Mouse (Mus musculus) T-cell, adult 2 months (primary cell): ENCODE results near the gene Krtap4-2.
"Not testable (repeated sequence)": the region's sequence is repeated elsewhere in the genome, so short reads cannot be mapped to it uniquely, and the experiment has no call there.

Source experiments
- DNase-seq: peaks from one replicate; pipeline ENCODE4 v3.0.0; 2022; ENCODE audit warnings: low spot score

Gene Krtap4-2

GRCm38 (mm10) chr11:99634653-99635134 is at the start of gene Krtap4-2:
TSS of gene Krtap4-2 (minus strand) at chr11:99635084.
- no peak for DNase-seq

DNA sequence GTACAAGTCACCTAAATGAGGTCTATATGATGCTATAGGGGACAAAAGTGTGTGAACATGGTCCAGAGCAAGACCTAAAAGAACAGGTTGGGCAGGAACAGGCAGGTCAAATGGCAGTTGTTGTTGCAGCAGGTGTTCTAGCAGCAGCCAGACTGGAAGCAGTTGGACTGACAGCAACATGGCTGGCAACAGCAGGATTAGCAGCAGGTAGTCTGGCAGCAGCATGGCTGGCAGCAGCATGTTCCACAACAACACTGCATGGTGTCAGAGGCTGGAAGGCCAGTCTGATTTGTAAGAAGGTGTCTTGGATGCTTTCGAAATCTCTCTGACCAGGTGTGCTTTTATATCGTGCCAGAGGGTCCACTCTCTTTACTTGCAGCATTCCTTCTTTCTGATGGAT is 48.6 kb upstream of the Krtap4-2 start:
- no peak for DNase-seq

DNA sequence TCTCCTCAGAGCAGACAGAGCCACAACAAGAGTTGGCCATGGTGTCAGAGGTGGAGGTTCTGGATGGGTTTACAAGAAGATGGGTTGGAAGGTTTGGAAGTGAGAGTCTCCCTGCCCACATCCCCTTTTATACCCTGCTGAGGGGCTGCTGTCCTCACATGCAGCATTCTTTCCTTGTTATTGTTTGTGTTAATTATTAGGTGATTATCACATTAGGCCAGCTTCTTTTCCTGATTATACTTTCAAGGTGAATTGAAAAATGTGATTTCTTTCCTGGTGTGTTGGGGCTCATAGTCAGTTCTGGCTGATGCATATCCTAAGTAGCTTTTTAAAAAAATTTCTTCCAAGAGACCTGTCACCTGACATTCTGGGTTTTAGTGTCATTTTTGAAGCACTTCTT is 31.0 kb upstream of the Krtap4-2 start, which contains the start of gene Krtap4-6:
Krtap4-6 (minus strand) TSS at position 101 of the 400 bp plus-strand sequence.
- no peak for DNase-seq

DNA sequence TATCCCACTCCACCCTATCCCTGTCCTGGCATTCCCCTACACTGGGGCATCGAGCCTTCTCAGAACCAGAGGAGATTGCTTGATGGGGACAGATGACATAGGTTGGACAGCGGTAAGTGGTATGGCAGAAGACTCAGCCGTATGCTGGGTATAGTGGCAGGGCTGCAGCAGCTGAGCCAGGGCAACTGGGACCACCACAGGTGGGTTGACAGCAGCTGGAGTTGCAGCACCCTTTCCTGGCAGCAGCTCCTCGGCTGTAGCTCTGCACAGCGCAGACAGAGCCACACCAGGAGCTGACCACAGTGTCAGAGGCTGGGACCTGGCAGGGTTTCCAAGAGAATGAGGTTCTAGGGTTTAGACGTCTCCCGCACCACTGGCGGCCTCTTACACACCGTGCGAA is 27.9 kb upstream of the Krtap4-2 start:
- DNase-seq: no peak

GRCm38 (mm10) chr11:99659256-99659655 is 24.4 kb upstream of the Krtap4-2 start:
- no peak for DNase-seq

- not testable (repeated sequence) for DNase-seq
These were observed 23.7 kb upstream of the Krtap4-2 start, which contains the start of gene Gm11563 for GRCm38 (mm10) chr11:99658467-99659010. TSS of gene Gm11563 (minus strand) at chr11:99658960.

DNA sequence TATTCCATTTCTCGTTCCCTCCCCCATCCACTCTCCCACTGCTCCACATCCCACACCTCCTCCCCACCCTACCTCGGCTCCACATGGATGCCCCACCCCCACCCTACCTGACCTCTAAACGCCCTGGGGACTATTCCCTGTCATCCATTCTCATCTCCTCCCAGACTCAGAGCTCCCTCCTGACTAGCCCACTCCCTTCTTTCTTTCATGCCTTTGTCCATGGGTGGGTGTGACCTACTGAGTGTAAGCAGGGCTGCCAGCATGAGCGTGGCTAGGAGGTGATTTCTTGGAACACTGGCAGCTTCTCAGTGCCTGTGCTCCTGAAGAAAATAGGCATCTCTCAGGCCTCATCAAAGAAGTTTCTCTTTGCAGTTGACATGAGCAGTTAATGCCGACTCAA is 22.2 kb upstream of the Krtap4-2 start:
- no peak for DNase-seq

DNA sequence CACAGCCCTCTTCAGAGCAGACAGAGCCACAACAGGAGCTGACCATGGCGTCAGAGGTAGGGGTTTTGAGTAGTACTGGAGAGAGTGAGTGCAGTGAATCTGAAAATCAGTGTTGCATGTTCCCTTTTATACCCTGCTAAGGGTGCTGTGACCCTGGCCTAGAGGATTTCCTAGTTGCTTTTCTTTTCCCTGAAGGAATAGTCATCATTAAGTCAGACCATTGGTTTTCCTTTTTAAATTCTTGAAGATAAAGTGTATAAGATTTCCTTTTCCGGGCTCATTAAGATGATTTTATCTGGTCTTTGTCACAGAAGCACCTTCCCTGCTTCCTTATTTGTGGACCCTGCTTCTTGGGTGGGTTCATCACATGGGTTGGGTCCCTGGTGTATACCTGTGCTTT is 15.3 kb upstream of the Krtap4-2 start, which contains the start of gene Gm11555:
Gm11555 (minus strand) TSS at position 101 of the 400 bp plus-strand sequence.
- DNase-seq: no peak

GRCm38 (mm10) chr11:99646444-99646843 is 11.6 kb upstream of the Krtap4-2 start:
- DNase-seq: no peak

- DNase-seq: no peak
These were observed 9.5 kb upstream of the Krtap4-2 start for GRCm38 (mm10) chr11:99644351-99644750.

GRCm38 (mm10) chr11:99643635-99644139 is 8.8 kb upstream of the Krtap4-2 start, which contains the start of gene Krtap4-7:
TSS of gene Krtap4-7 (minus strand) at chr11:99644089.
- DNase-seq: not testable (repeated sequence)

- DNase-seq: no peak
These were observed 6.0 kb upstream of the Krtap4-2 start for GRCm38 (mm10) chr11:99640926-99641325.

DNA sequence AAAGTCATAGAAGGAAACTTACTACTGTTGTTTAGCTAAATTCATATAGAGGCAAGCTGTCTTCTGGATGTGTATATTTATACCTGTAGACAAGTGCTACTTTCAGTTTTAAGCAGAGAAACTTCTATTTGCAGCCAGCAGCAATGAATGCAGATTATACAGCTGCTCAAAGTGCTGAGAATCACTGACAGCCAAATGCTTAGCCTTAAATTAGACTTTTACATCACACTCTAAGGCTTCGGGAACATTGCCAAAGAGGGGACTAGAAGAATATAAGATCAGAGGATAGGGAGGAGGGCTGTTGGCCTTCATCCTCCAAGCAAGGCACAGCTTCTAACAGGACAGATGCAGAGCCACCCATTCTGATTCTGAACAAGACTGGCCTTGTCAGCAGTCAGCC is 2.2 kb upstream of the Krtap4-2 start:
- DNase-seq: no peak

DNA sequence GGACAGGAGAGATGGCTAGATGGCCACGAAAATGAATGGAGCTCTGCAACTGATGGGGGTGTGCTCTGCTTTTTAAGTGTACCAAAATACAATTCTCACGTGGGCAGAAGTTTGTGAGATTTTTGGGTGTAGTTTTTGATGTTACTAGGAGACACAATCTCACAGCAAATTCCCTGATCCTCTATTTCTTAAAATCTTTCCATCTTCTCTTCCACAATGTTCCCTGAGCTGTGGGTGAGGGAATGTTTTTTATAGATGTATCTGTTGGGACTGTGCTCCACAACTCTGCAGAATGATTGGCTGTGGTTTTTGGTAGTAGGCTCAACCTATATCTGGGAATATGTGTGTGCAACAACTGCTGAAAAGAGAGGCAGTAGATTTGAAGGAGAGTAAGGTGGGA is 1.6 kb downstream of the Krtap4-2 start:
- DNase-seq: no peak

GRCm38 (mm10) chr11:99630890-99631289 is 4.0 kb downstream of the Krtap4-2 start:
- DNase-seq: no peak

DNA sequence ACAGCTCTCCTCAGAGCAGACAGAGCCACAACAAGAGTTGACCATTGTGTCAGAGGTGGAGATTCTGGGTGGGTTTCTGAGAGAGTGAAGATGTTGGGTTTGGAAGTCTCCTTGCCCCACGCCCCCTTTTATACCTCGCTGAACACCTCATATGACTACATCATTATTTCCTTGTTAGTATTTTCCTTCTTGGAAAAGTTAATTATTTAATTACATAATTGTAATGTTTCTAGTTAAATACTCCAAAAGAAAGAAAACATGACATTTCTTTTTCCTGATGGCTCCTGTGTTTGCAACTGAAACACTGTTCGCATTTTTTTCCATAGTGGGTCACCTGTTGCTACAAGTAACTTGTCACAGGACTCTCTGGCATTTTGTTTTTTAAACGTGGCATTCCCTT is 6.7 kb downstream of the Krtap4-2 start, which contains the start of gene Krtap4-1:
Krtap4-1 (minus strand) TSS at position 101 of the 400 bp plus-strand sequence.
- no peak for DNase-seq

DNA sequence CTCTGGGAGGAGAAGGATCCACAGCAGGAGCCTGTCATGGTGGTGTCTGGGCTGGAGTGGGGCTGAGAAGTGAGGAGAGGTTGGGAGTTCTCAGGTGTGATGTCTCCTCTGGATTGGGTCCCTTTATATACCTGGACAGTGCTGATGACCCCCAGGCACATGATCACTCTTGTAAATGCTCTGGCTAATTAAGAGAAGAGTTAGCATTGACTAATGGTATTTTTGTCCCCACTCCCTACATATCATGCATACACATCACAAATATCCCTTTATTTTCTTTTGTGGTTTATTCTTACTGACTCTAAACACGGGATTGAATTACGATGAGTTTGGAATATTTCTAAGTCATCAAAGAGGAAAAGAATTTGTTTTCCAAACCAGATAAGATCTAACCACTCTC is 14.5 kb downstream of the Krtap4-2 start, which contains the start of gene Gm11562:
Gm11562 (minus strand) TSS at position 101 of the 400 bp plus-strand sequence.
- DNase-seq: no peak

DNA sequence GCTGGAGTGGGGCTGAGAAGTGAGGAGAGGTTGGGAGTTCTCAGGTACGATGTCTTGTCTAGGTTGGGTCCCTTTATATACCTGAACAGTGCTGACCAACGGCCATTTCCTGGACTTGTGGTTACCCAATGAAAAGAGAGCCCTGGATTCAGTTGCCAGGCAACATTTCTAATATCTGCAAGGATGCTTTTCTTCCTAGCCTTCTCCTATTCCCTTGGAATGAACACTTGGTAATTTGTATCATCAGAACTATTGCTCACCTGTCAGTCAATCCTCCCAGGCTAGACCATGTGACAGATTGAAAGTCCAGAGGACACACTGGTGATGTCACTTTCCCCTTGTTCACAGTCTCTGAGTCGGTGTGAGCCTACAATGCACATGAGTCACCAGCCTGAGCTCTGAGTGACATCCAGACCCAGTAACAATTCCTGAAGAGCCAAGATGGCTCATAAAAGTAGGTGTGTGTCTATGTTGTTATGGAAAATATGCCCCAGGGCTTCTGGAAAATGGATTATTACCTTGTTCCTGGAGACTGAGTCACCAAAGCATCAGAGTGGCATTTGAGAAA is 20.0 kb downstream of the Krtap4-2 start, which contains the start of gene Krtap2-4:
Krtap2-4 (minus strand) TSS at position 51 of the 568 bp plus-strand sequence.
- no peak for DNase-seq

GRCm38 (mm10) chr11:99610089-99610488 is 24.8 kb downstream of the Krtap4-2 start, which contains the start of gene Gm11937:
TSS of gene Gm11937 (minus strand) at chr11:99610189.
- DNase-seq: not testable (repeated sequence)

- DNase-seq: no peak
These were observed 25.8 kb downstream of the Krtap4-2 start for GRCm38 (mm10) chr11:99609126-99609525.

DNA sequence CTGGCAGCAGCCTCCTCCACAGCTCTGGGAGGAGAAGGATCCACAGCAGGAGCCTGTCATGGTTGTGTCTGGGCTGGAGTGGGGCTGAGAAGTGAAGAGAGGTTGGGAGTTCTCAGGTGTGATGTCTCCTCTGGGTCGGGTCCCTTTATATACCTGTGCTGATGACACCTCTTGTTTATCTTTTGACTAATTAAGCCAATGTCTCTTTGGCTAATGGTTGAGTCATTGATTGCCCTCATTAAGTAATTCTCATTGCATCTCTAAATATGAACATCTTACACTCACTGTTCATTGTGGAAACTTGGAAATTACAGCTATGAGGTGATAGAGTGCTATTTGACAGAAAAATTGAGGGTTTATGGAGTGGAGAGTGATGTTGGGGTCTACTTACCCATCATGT is 31.7 kb downstream of the Krtap4-2 start, which contains the start of gene Gm11938:
Gm11938 (minus strand) TSS at position 101 of the 400 bp plus-strand sequence.
- not testable (repeated sequence) for DNase-seq

DNA sequence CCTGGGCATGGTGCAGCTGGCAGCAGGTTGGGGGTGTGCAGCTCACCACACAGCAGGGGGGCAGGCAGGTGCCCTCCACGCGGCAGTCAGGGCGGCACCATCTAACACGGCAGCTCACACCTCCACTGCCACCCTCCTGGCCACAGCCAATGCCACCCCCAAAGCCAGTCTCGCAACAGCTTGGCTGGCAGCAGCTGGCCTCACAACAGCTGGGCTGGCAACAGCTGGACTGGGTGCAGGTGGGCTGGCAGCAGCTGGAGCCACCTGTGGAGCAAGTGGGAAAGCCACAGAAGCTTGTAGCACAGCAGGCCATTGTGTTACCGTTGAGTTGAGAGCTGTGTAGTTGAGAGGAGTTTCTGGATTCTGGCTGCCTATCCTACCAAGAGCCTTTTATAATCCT is 37.1 kb downstream of the Krtap4-2 start, which contains the start of gene Krtap9-3:
Krtap9-3 (minus strand) TSS at position 364 of the 400 bp plus-strand sequence.
- not testable (repeated sequence) for DNase-seq

GRCm38 (mm10) chr11:99590981-99591380 is 43.9 kb downstream of the Krtap4-2 start, which contains the start of gene Krtap1-3:
TSS of gene Krtap1-3 (minus strand) at chr11:99591339.
- DNase-seq: no peak
